Mouse (Mus musculus) intestine, postnatal 0 days (tissue): ENCODE results near the gene Rere. TPM values are rescaled to one million over a fixed set of nuclear protein-coding genes. Genes with fewer than 3 reads are reported as not detected.

Source experiments
- ATAC-seq: fragments of 200-750 bp; cut with Nextera tagmentation; 2 replicates; pipeline ENCODE4 v1.8.0; 2017; ENCODE audit warnings: mild to moderate bottlenecking, moderate TSS enrichment, moderate library complexity
- H3K27ac ChIP-seq: fragments of 300-500 bp; sonication (generic); 2 replicates; pipeline ENCODE4 v1.5.1; 2014; ENCODE audit warnings: mild to moderate bottlenecking, low read depth, low read length, moderate library complexity
- H3K27me3 ChIP-seq: fragments of 300-500 bp; sonication (generic); replicated peaks from 2 replicates; pipeline ENCODE4 v1.6.1; 2014; ENCODE audit warnings: low read length, mixed read lengths; ENCODE audit not compliant: control insufficient read depth, insufficient read depth
- H3K36me3 ChIP-seq: fragments of 300-500 bp; sonication (generic); 2 replicates; pipeline ENCODE4 v1.6.1; 2014; ENCODE audit warnings: mild to moderate bottlenecking, moderate library complexity; ENCODE audit not compliant: control insufficient read depth, insufficient read depth
- H3K4me1 ChIP-seq: fragments of 300-500 bp; sonication (generic); replicated peaks from 2 replicates; pipeline ENCODE4 v1.6.1; 2014; ENCODE audit warnings: antibody characterized with exemption, low read length, mixed read lengths; ENCODE audit not compliant: control insufficient read depth, insufficient read depth
- H3K4me2 ChIP-seq: fragments of 300-500 bp; sonication (generic); replicated peaks from 2 replicates; pipeline ENCODE4 v1.6.1; 2014; ENCODE audit warnings: low read depth, mild to moderate bottlenecking, moderate library complexity
- H3K4me3 ChIP-seq: fragments of 300-500 bp; sonication (generic); 2 replicates; pipeline ENCODE4 v1.5.1; 2014; ENCODE audit warnings: low read depth, low read length
- H3K9ac ChIP-seq: fragments of 300-500 bp; sonication (generic); 2 replicates; pipeline ENCODE4 v1.6.1; 2014; ENCODE audit warnings: mild to moderate bottlenecking, low read depth, low read length
- H3K9me3 ChIP-seq: fragments of 300-500 bp; sonication (generic); 2 replicates; pipeline ENCODE4 v1.6.1; 2016; ENCODE audit warnings: mixed run types; ENCODE audit not compliant: control insufficient read depth
- CTCF ChIP-seq: sonication (generic); IDR thresholded peaks from 2 replicates; pipeline ENCODE4 v1.5.1; 2016; ENCODE audit warnings: low read depth, mild to moderate bottlenecking, control low read depth, antibody characterized with exemption, moderate library complexity
- WGBS: fragments of 180-500 bp; shearing (Covaris S2); extraction: QIAGEN DNeasy Blood & Tissue Kit; methylation state at CpG from one replicate; pipeline ENCODE4 v1.1.7; 2014; 5-methylcytosine and 5-hydroxymethylcytosine counted together
- polyA plus RNA-seq: library from polyadenylated mRNA; unstranded; fragments of >200 nt; fragmentation: Nextera tagmentation; extraction: Ambion mirVana; gene quantifications from 2 replicates; pipeline ENCODE4 v1.2.1, GENCODE M21; 2015

The Rere gene
- polyA plus RNA-seq, 1 experiment from 2014 or later = 22.4 TPM

GRCm38 (mm10) chr4:150624933-150625332 lies 343.5 kb downstream of the Rere start:
- H3K9ac ChIP-seq = no peak overlapping the region
- no peaks in the 10 kb centered on the region for H3K27me3 ChIP-seq
- WGBS = 73% methylated on average over 4 of the region's 4 CpGs
- ATAC-seq = no peak
- no peak overlapping the region for H3K4me3 ChIP-seq
- TF ChIP-seq CTCF = no peak
- H3K36me3 ChIP-seq = peaks cover 23% of the 10 kb centered on the region
- no peaks in the 10 kb centered on the region for H3K9me3 ChIP-seq
- H3K4me1 ChIP-seq = 0 out of 2 replicates have a peak, but pooled peaks cover 3% of the 10 kb centered on the region
- H3K27ac ChIP-seq = no peak overlapping the region
- H3K4me2 ChIP-seq = no peak overlapping the region

GRCm38 (mm10) chr4:150625425-150625824 lies 344.0 kb downstream of the Rere start:
- ATAC-seq = peak; percentile 41; the same call in 1 of the 2 replicates
- Histone ChIP-seq H3K4me2 (no peak overlapping the region), H3K27ac (no peak overlapping the region), H3K9me3 (no peaks in the 10 kb centered on the region), H3K4me3 (no peak overlapping the region), H3K9ac (no peak overlapping the region), H3K36me3 (peaks cover 18% of the 10 kb centered on the region), H3K27me3 (no peaks in the 10 kb centered on the region), H3K4me1 (0 out of 2 replicates have a peak, but pooled peaks cover 3% of the 10 kb centered on the region)
- peak; percentile 92 for TF ChIP-seq CTCF
- 22% methylated on average over 1 of the region's 1 CpGs for WGBS

GRCm38 (mm10) chr4:150625951-150626732 lies 344.7 kb downstream of the Rere start:
- peak; percentile 94 for TF ChIP-seq CTCF
- peak; percentile 22 for ATAC-seq
- 0 out of 2 replicates have a peak, but pooled peaks cover 3% of the 10 kb centered on the region for H3K4me1 ChIP-seq
- H3K4me3 ChIP-seq = no peak overlapping the region
- no peak overlapping the region for H3K27ac ChIP-seq
- no peak overlapping the region for H3K4me2 ChIP-seq
- no peak overlapping the region for H3K9ac ChIP-seq
- H3K36me3 ChIP-seq = peaks cover 14% of the 10 kb centered on the region
- no peaks in the 10 kb centered on the region for H3K27me3 ChIP-seq
- WGBS = 50% methylated on average over 6 of the region's 6 CpGs
- no peaks in the 10 kb centered on the region for H3K9me3 ChIP-seq

DNA sequence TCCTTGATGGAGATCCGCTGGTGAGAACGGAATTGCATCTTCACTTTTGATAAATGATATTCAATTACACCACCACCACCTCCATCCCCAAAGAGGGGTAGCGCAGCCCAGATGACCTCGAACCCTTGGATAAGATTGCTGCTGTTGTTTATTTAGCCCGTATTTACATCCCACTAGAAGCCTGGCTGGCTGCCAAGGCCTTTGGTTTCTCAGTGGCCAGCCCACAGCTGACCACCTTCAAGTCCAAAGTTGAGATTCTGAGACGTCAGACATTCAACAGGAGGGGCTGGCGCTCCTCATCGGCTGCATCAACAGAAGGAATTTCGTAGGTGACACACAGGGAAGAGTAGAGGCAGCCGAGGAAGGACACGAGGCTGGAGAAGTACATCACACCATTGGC lies 347.8 kb downstream of the Rere start:
- H3K36me3 ChIP-seq = no peaks in the 10 kb centered on the region
- no peak overlapping the region for H3K27ac ChIP-seq
- 0 out of 2 replicates have a peak, but pooled peaks cover 3% of the 10 kb centered on the region for H3K4me1 ChIP-seq
- 59% methylated on average over 11 of the region's 11 CpGs for WGBS
- ATAC-seq = no peak
- no peak overlapping the region for H3K4me3 ChIP-seq
- no peaks in the 10 kb centered on the region for H3K27me3 ChIP-seq
- no peak overlapping the region for H3K4me2 ChIP-seq
- no peak for TF ChIP-seq CTCF
- H3K9me3 ChIP-seq = no peaks in the 10 kb centered on the region
- no peak overlapping the region for H3K9ac ChIP-seq

- TF ChIP-seq CTCF = no peak
- WGBS = 87% methylated on average over 10 of the region's 10 CpGs
- Histone ChIP-seq H3K4me2 (no peak overlapping the region), H3K27ac (no peak overlapping the region), H3K4me3 (no peak overlapping the region), H3K9ac (no peak overlapping the region), H3K4me1 (no peaks in the 10 kb centered on the region), H3K27me3 (no peaks in the 10 kb centered on the region), H3K9me3 (no peaks in the 10 kb centered on the region), H3K36me3 (no peaks in the 10 kb centered on the region)
- ATAC-seq = no peak
Observed at GRCm38 (mm10) chr4:150635568-150635967, 354.1 kb downstream of the Rere start.

- Histone ChIP-seq H3K9me3 (no peaks in the 10 kb centered on the region), H3K9ac (no peak overlapping the region), H3K4me2 (no peak overlapping the region), H3K36me3 (no peaks in the 10 kb centered on the region), H3K4me3 (no peak overlapping the region), H3K27me3 (no peaks in the 10 kb centered on the region), H3K4me1 (no peaks in the 10 kb centered on the region), H3K27ac (no peak overlapping the region)
- ATAC-seq = no peak
- no peak for TF ChIP-seq CTCF
- WGBS = 77% methylated on average over 6 of the region's 6 CpGs
Observed at GRCm38 (mm10) chr4:150636635-150637034, 355.2 kb downstream of the Rere start.
